Mouse (Mus musculus): ENCODE measurements around the gene Plcl1. TPM values are rescaled to one million over a fixed set of nuclear protein-coding genes. Genes with fewer than 3 reads are reported as not detected.

The Plcl1 gene
- polyA plus RNA-seq, 1 experiment from 2014 or later = 1.7 TPM

DNA sequence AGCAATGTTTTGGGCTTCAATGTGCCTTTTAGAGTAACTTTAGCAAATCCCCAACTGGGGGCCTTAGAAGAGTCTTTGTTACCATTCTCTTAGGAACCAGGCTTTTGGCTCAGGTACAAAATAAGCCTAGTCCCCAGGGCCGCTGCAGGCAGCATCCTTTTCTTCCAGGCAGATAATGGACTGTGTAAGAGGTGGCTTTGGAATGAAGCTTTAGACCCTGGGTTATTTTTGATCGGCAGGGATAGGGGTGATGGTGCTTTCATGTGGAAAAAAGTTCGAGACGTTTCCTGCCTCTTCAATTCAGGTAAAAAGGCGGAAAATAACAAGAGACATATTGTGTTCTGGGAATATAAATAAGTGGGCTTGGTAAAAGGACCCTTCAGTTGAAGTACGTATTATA is 182.4 kb downstream of the Plcl1 start:
- H3K9ac ChIP-seq (ENCODE audit: low read length) = no peak overlapping the region
- H3K9me3 ChIP-seq (ENCODE audit: control insufficient read depth, low read length) = no peaks in the 10 kb centered on the region
- DNase-seq (ENCODE audit: low spot score, missing footprints) = no peak
- 57% methylated on average over 6 of the region's 6 CpGs for WGBS
- no peak overlapping the region for H3K4me2 ChIP-seq
- no peak overlapping the region for H3K4me3 ChIP-seq (ENCODE audit: low read depth, low read length)
- H3K27me3 ChIP-seq (ENCODE audit: control insufficient read depth, insufficient read depth, low read length) = no peaks in the 10 kb centered on the region
- ATAC-seq (ENCODE audit: low FRiP score) = no peak
- no peak overlapping the region for H3K27ac ChIP-seq (ENCODE audit: low read depth, low read length)
- H3K36me3 ChIP-seq (ENCODE audit: control insufficient read depth, insufficient read depth, low read length) = no peaks in the 10 kb centered on the region
- no peaks in the 10 kb centered on the region for H3K4me1 ChIP-seq (ENCODE audit: control insufficient read depth, insufficient read depth, low read length)

GRCm38 (mm10) chr1:55590047-55590446 is 184.3 kb downstream of the Plcl1 start:
- no peak overlapping the region for H3K4me2 ChIP-seq
- H3K4me3 ChIP-seq (ENCODE audit: low read depth, low read length) = no peak overlapping the region
- ATAC-seq (ENCODE audit: low FRiP score) (no peak), DNase-seq (ENCODE audit: low spot score, missing footprints) (no peak)
- H3K9me3 ChIP-seq (ENCODE audit: control insufficient read depth, low read length) = no peaks in the 10 kb centered on the region
- H3K27me3 ChIP-seq (ENCODE audit: control insufficient read depth, insufficient read depth, low read length) = no peaks in the 10 kb centered on the region
- no peaks in the 10 kb centered on the region for H3K36me3 ChIP-seq (ENCODE audit: control insufficient read depth, insufficient read depth, low read length)
- H3K9ac ChIP-seq (ENCODE audit: low read length) = no peak overlapping the region
- no peak overlapping the region for H3K27ac ChIP-seq (ENCODE audit: low read depth, low read length)
- H3K4me1 ChIP-seq (ENCODE audit: control insufficient read depth, insufficient read depth, low read length) = no peaks in the 10 kb centered on the region

GRCm38 (mm10) chr1:55600496-55600895 is 194.8 kb downstream of the Plcl1 start:
- no peak overlapping the region for H3K4me3 ChIP-seq (ENCODE audit: low read depth, low read length)
- H3K4me1 ChIP-seq (ENCODE audit: control insufficient read depth, insufficient read depth, low read length) = no peaks in the 10 kb centered on the region
- H3K9ac ChIP-seq (ENCODE audit: low read length) = no peak overlapping the region
- WGBS = 86% methylated on average over 1 of the region's 1 CpGs
- no peak overlapping the region for H3K27ac ChIP-seq (ENCODE audit: low read depth, low read length)
- DNase-seq (ENCODE audit: low spot score, missing footprints) = no peak
- H3K4me2 ChIP-seq = no peak overlapping the region
- H3K27me3 ChIP-seq (ENCODE audit: control insufficient read depth, insufficient read depth, low read length) = no peaks in the 10 kb centered on the region
- no peak for ATAC-seq (ENCODE audit: low FRiP score)
- no peaks in the 10 kb centered on the region for H3K36me3 ChIP-seq (ENCODE audit: control insufficient read depth, insufficient read depth, low read length)
- H3K9me3 ChIP-seq (ENCODE audit: control insufficient read depth, low read length) = no peaks in the 10 kb centered on the region

DNA sequence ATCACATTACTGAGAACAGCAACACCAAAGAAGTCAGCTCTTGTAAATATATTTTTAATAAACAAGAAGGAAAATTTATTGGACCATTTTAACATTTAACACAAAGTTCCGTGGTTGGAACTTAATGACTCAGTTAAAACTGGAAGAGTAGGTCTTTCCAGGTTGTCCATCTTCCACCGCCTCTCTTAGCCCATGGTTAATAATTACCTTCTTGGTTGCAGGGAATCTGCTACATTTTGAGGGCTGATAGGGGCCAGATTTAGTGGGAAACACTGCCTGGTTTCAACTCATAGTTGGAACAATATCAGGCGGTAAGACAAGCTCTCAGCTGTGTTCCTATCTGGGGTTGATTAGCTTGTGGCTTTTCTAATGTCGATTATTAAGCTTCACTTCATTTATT is 198.9 kb downstream of the Plcl1 start:
- no peak for DNase-seq (ENCODE audit: low spot score, missing footprints)
- H3K9me3 ChIP-seq (ENCODE audit: control insufficient read depth, low read length) = no peaks in the 10 kb centered on the region
- ATAC-seq (ENCODE audit: low FRiP score) = no peak
- H3K9ac ChIP-seq (ENCODE audit: low read length) = no peak overlapping the region
- H3K4me3 ChIP-seq (ENCODE audit: low read depth, low read length) = no peak overlapping the region
- H3K27me3 ChIP-seq (ENCODE audit: control insufficient read depth, insufficient read depth, low read length) = no peaks in the 10 kb centered on the region
- no peaks in the 10 kb centered on the region for H3K36me3 ChIP-seq (ENCODE audit: control insufficient read depth, insufficient read depth, low read length)
- 94% methylated on average over 4 of the region's 4 CpGs for WGBS
- H3K4me1 ChIP-seq (ENCODE audit: control insufficient read depth, insufficient read depth, low read length) = no peaks in the 10 kb centered on the region
- H3K27ac ChIP-seq (ENCODE audit: low read depth, low read length) = no peak overlapping the region
- no peak overlapping the region for H3K4me2 ChIP-seq

DNA sequence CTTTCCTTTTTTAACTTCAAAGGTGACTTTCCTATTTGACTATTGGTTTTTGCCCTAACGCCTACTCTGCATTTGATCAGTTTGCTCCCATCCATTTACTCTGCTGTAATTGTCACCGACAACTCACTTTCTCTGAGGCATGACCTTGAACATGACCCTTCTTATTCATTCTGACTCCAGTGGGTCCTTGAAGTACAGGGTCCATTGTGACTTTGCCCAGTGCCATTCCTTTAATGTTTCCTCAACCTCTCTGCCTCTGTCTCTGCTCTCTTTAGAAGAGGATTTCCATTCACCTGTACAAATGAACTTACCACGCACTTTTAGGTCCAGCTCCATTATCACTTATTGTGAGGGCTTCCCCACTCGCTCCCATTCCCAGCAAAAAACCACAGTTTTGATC is 199.7 kb downstream of the Plcl1 start:
- Histone ChIP-seq H3K27me3 (ENCODE audit: control insufficient read depth, insufficient read depth, low read length) (no peaks in the 10 kb centered on the region), H3K4me1 (ENCODE audit: control insufficient read depth, insufficient read depth, low read length) (no peaks in the 10 kb centered on the region), H3K27ac (ENCODE audit: low read depth, low read length) (no peak overlapping the region), H3K4me2 (no peak overlapping the region), H3K36me3 (ENCODE audit: control insufficient read depth, insufficient read depth, low read length) (no peaks in the 10 kb centered on the region), H3K9ac (ENCODE audit: low read length) (no peak overlapping the region), H3K4me3 (ENCODE audit: low read depth, low read length) (no peak overlapping the region), H3K9me3 (ENCODE audit: control insufficient read depth, low read length) (no peaks in the 10 kb centered on the region)
- DNase-seq (ENCODE audit: low spot score, missing footprints) = no peak
- 64% methylated on average over 4 of the region's 4 CpGs for WGBS
- no peak for ATAC-seq (ENCODE audit: low FRiP score)

GRCm38 (mm10) chr1:55605956-55606355 is 200.2 kb downstream of the Plcl1 start:
- no peaks in the 10 kb centered on the region for H3K9me3 ChIP-seq (ENCODE audit: control insufficient read depth, low read length)
- no peaks in the 10 kb centered on the region for H3K27me3 ChIP-seq (ENCODE audit: control insufficient read depth, insufficient read depth, low read length)
- no peaks in the 10 kb centered on the region for H3K4me1 ChIP-seq (ENCODE audit: control insufficient read depth, insufficient read depth, low read length)
- no peak overlapping the region for H3K4me3 ChIP-seq (ENCODE audit: low read depth, low read length)
- H3K9ac ChIP-seq (ENCODE audit: low read length) = no peak overlapping the region
- DNase-seq (ENCODE audit: low spot score, missing footprints) (no peak), ATAC-seq (ENCODE audit: low FRiP score) (no peak)
- H3K4me2 ChIP-seq = no peak overlapping the region
- no peak overlapping the region for H3K27ac ChIP-seq (ENCODE audit: low read depth, low read length)
- 90% methylated on average over 2 of the region's 2 CpGs for WGBS
- H3K36me3 ChIP-seq (ENCODE audit: control insufficient read depth, insufficient read depth, low read length) = no peaks in the 10 kb centered on the region

DNA sequence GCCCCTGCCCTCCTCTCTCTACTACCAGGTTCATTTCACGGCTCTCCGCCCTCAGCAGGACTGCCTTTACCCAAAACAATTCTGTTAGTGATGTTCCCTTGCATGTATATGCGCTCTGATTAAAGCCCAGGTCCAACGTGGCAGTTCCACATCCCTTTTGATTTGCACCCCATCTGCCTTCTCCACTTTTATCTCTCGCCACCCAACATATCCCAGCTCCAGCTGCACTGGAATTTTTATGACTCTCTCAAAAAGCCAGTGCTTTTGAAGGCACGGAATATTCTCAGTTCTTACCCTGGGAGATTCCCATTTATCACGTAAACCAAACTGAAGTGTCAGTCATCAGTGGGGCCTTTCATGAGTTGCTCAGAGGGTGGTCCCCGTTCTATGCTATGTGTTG is 200.7 kb downstream of the Plcl1 start:
- DNase-seq (ENCODE audit: low spot score, missing footprints) = no peak
- WGBS = 83% methylated on average over 8 of the region's 8 CpGs
- no peak overlapping the region for H3K4me3 ChIP-seq (ENCODE audit: low read depth, low read length)
- no peak overlapping the region for H3K9ac ChIP-seq (ENCODE audit: low read length)
- no peak overlapping the region for H3K27ac ChIP-seq (ENCODE audit: low read depth, low read length)
- no peak overlapping the region for H3K4me2 ChIP-seq
- H3K9me3 ChIP-seq (ENCODE audit: control insufficient read depth, low read length) = no peaks in the 10 kb centered on the region
- H3K27me3 ChIP-seq (ENCODE audit: control insufficient read depth, insufficient read depth, low read length) = no peaks in the 10 kb centered on the region
- no peaks in the 10 kb centered on the region for H3K4me1 ChIP-seq (ENCODE audit: control insufficient read depth, insufficient read depth, low read length)
- no peak for ATAC-seq (ENCODE audit: low FRiP score)
- H3K36me3 ChIP-seq (ENCODE audit: control insufficient read depth, insufficient read depth, low read length) = no peaks in the 10 kb centered on the region

- H3K4me2 ChIP-seq = no peak overlapping the region
- DNase-seq (ENCODE audit: low spot score, missing footprints) (no peak), ATAC-seq (ENCODE audit: low FRiP score) (no peak)
- H3K9ac ChIP-seq (ENCODE audit: low read length) = no peak overlapping the region
- no peak overlapping the region for H3K27ac ChIP-seq (ENCODE audit: low read depth, low read length)
- H3K4me1 ChIP-seq (ENCODE audit: control insufficient read depth, insufficient read depth, low read length) = no peaks in the 10 kb centered on the region
- no peak overlapping the region for H3K4me3 ChIP-seq (ENCODE audit: low read depth, low read length)
- H3K9me3 ChIP-seq (ENCODE audit: control insufficient read depth, low read length) = no peaks in the 10 kb centered on the region
- 88% methylated on average over 6 of the region's 6 CpGs for WGBS
- no peaks in the 10 kb centered on the region for H3K27me3 ChIP-seq (ENCODE audit: control insufficient read depth, insufficient read depth, low read length)
- no peaks in the 10 kb centered on the region for H3K36me3 ChIP-seq (ENCODE audit: control insufficient read depth, insufficient read depth, low read length)
These were observed 207.1 kb downstream of the Plcl1 start for GRCm38 (mm10) chr1:55612759-55613328.

DNA sequence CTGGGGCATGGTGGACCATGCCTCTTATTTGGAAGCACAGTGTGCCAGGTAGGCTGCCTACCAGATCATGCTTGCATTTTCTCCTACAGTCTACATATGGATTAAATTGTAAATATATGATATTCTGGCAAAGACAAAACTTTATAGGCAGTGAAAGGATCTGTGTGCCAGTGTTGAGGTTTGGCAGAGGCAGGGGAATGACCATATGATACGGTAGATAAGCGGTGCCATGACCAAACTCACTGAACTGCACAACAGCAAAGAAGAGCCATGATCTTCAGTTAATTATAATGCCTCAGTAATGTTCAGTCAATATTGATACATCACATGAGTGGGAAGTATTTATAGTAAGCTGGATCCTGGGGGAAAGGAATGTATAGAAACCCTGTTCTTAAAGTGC is 212.1 kb downstream of the Plcl1 start:
- Histone ChIP-seq H3K4me2 (no peak overlapping the region), H3K27ac (ENCODE audit: low read depth, low read length) (no peak overlapping the region), H3K9ac (ENCODE audit: low read length) (no peak overlapping the region), H3K9me3 (ENCODE audit: control insufficient read depth, low read length) (no peaks in the 10 kb centered on the region), H3K36me3 (ENCODE audit: control insufficient read depth, insufficient read depth, low read length) (no peaks in the 10 kb centered on the region), H3K4me3 (ENCODE audit: low read depth, low read length) (no peak overlapping the region), H3K4me1 (ENCODE audit: control insufficient read depth, insufficient read depth, low read length) (no peaks in the 10 kb centered on the region), H3K27me3 (ENCODE audit: control insufficient read depth, insufficient read depth, low read length) (no peaks in the 10 kb centered on the region)
- WGBS = 91% methylated on average over 2 of the region's 2 CpGs
- ATAC-seq (ENCODE audit: low FRiP score) (no peak), DNase-seq (ENCODE audit: low spot score, missing footprints) (no peak)

Measured in midbrain, embryonic 11.5 days (tissue).